Mouse (Mus musculus) small intestine, adult 2 months (tissue): ENCODE results near the gene Pla2g2c.

ENCODE experiments used
- CTCF ChIP-seq: fragments of 200-500 bp; IDR thresholded peaks from 2 replicates; pipeline ENCODE4 v1.5.1; 2012; ENCODE audit warnings: low read depth, mild to moderate bottlenecking, control low read depth, inconsistent platforms, low read length, moderate library complexity, mixed read lengths; ENCODE audit not compliant: insufficient replicate concordance, insufficient read length; ENCODE audit errors: extremely low read depth
- POLR2A ChIP-seq: fragments of 200-500 bp; IDR thresholded peaks from 2 replicates; pipeline ENCODE4 v1.6.1; 2012; ENCODE audit warnings: low read depth, mild to moderate bottlenecking, control low read depth, inconsistent platforms, low read length, moderate library complexity

- TF ChIP-seq POLR2A, result no peak
- no peak for TF ChIP-seq CTCF
These were observed 502 bp downstream of the Pla2g2c start for GRCm38 (mm10) chr4:138725127-138725461.
